Mouse (Mus musculus): ENCODE results near the gene Agap1.

- no peak for TF ChIP-seq CTCF (IDR thresholded peaks at IDR 0.05; ENCODE audit: borderline replicate concordance, control insufficient read depth, extremely low read depth, insufficient read depth, low read length, poor library complexity)
- TF ChIP-seq POLR2A (IDR thresholded peaks at IDR 0.05; ENCODE audit: control insufficient read depth, extremely low read depth, insufficient read depth, low read length, poor library complexity), result no peak
These were observed 201.6 kb downstream of the Agap1 start for GRCm38 (mm10) chr1:89656167-89656566.

Measured in thymus, adult 2 months (tissue).